Mouse (Mus musculus) heart, embryonic 12.5 days (tissue): ENCODE results near the gene Cd247. TPM values are rescaled to one million over a fixed set of nuclear protein-coding genes. Genes with fewer than 3 reads are reported as not detected.
A peak's percentile ranks its signal among the peaks of the same experiment; 100 is the strongest.

ENCODE experiments used
- ATAC-seq: fragments of 200-750 bp; cut with Nextera tagmentation; 2 replicates; pipeline ENCODE4 v1.8.0; 2017; ENCODE audit warnings: moderate TSS enrichment, moderate library complexity; ENCODE audit not compliant: insufficient number of reproducible peaks, low FRiP score
- H3K27ac ChIP-seq: fragments of 300-500 bp; sonication (generic); 2 replicates; pipeline ENCODE4 v1.5.1; 2016; ENCODE audit warnings: mild to moderate bottlenecking, moderate library complexity; ENCODE audit not compliant: poor library complexity, severe bottlenecking
- H3K27me3 ChIP-seq: fragments of 300-500 bp; sonication (generic); replicated peaks from 2 replicates; pipeline ENCODE4 v1.6.1; 2016; ENCODE audit warnings: mild to moderate bottlenecking, moderate library complexity
- H3K36me3 ChIP-seq: fragments of 300-500 bp; sonication (generic); 2 replicates; pipeline ENCODE4 v1.6.1; 2016; ENCODE audit warnings: mild to moderate bottlenecking, moderate library complexity
- H3K4me1 ChIP-seq: fragments of 300-500 bp; sonication (generic); replicated peaks from 2 replicates; pipeline ENCODE4 v1.6.1; 2016; ENCODE audit warnings: mild to moderate bottlenecking
- H3K4me2 ChIP-seq: fragments of 300-500 bp; sonication (generic); 2 replicates; pipeline ENCODE4 v1.6.1; 2016; ENCODE audit warnings: mild to moderate bottlenecking, moderate library complexity
- H3K4me3 ChIP-seq: fragments of 300-500 bp; sonication (generic); 2 replicates; pipeline ENCODE4 v1.5.1; 2016; ENCODE audit warnings: mild to moderate bottlenecking
- H3K9ac ChIP-seq: fragments of 300-500 bp; sonication (generic); 2 replicates; pipeline ENCODE4 v1.6.1; 2016; ENCODE audit warnings: mild to moderate bottlenecking, moderate library complexity
- H3K9me3 ChIP-seq: fragments of 300-500 bp; sonication (generic); replicated peaks from 2 replicates; pipeline ENCODE4 v1.6.1; 2016; ENCODE audit warnings: mild to moderate bottlenecking, moderate library complexity
- WGBS: fragments of 180-500 bp; shearing (Covaris S2); methylation state at CpG from one replicate; pipeline ENCODE4 v1.1.7; 2016; 5-methylcytosine and 5-hydroxymethylcytosine counted together
- polyA plus RNA-seq: library from polyadenylated mRNA; unstranded; fragments of >200 nt; fragmentation: Nextera tagmentation; extraction: Ambion mirVana; gene quantifications from 2 replicates; pipeline ENCODE4 v1.2.1, GENCODE M21; 2016

The Cd247 gene
- polyA plus RNA-seq, 1 experiment from 2014 or later = 0.38 TPM

GRCm38 (mm10) chr1:165819147-165819546 lies 30.7 kb downstream of the Cd247 start:
- H3K4me3 ChIP-seq = no peak overlapping the region
- H3K27me3 ChIP-seq = peaks cover 11% of the 10 kb centered on the region; the same call in 1 of the 2 replicates
- H3K27ac ChIP-seq = no peak overlapping the region
- no peaks in the 10 kb centered on the region for H3K36me3 ChIP-seq
- 68% methylated on average over 4 of the region's 4 CpGs for WGBS
- no peak overlapping the region for H3K9ac ChIP-seq
- ATAC-seq = no peak
- H3K9me3 ChIP-seq = no peaks in the 10 kb centered on the region
- H3K4me2 ChIP-seq = no peak overlapping the region
- peaks cover 27% of the 10 kb centered on the region for H3K4me1 ChIP-seq

GRCm38 (mm10) chr1:165822031-165822430 lies 33.5 kb downstream of the Cd247 start:
- H3K27ac ChIP-seq = no peak overlapping the region
- peaks cover 20% of the 10 kb centered on the region for H3K4me1 ChIP-seq
- no peaks in the 10 kb centered on the region for H3K36me3 ChIP-seq
- H3K4me2 ChIP-seq = no peak overlapping the region
- H3K9ac ChIP-seq = no peak overlapping the region
- no peak overlapping the region for H3K4me3 ChIP-seq
- 82% methylated on average over 2 of the region's 2 CpGs for WGBS
- H3K9me3 ChIP-seq = no peaks in the 10 kb centered on the region
- ATAC-seq = no peak
- H3K27me3 ChIP-seq = 0 out of 2 replicates have a peak, but pooled peaks cover 2% of the 10 kb centered on the region

- Histone ChIP-seq H3K4me3 (no peak overlapping the region), H3K27ac (no peak overlapping the region), H3K27me3 (peaks cover 6% of the 10 kb centered on the region; the same call in 1 of the 2 replicates), H3K9ac (no peak overlapping the region), H3K4me2 (no peak overlapping the region), H3K36me3 (no peaks in the 10 kb centered on the region), H3K4me1 (no peaks in the 10 kb centered on the region), H3K9me3 (no peaks in the 10 kb centered on the region)
- WGBS = 70% methylated on average over 5 of the region's 5 CpGs
- ATAC-seq = no peak
These were observed 39.7 kb downstream of the Cd247 start for GRCm38 (mm10) chr1:165828173-165828572.

- no peaks in the 10 kb centered on the region for H3K9me3 ChIP-seq
- H3K9ac ChIP-seq = no peak overlapping the region
- peaks cover 7% of the 10 kb centered on the region; the same call in 1 of the 2 replicates for H3K27me3 ChIP-seq
- no peak overlapping the region for H3K4me2 ChIP-seq
- H3K4me3 ChIP-seq = no peak overlapping the region
- WGBS = 82% methylated on average over 6 of the region's 6 CpGs
- ATAC-seq = no peak
- no peaks in the 10 kb centered on the region for H3K4me1 ChIP-seq
- H3K36me3 ChIP-seq = no peaks in the 10 kb centered on the region
- no peak overlapping the region for H3K27ac ChIP-seq
These were observed 40.1 kb downstream of the Cd247 start for GRCm38 (mm10) chr1:165828615-165829014.

GRCm38 (mm10) chr1:165829890-165830289 lies 41.4 kb downstream of the Cd247 start:
- peaks cover 7% of the 10 kb centered on the region; the same call in 1 of the 2 replicates for H3K27me3 ChIP-seq
- WGBS = 81% methylated on average over 5 of the region's 5 CpGs
- H3K4me1 ChIP-seq = no peaks in the 10 kb centered on the region
- no peak overlapping the region for H3K4me3 ChIP-seq
- no peaks in the 10 kb centered on the region for H3K9me3 ChIP-seq
- no peak overlapping the region for H3K4me2 ChIP-seq
- no peak for ATAC-seq
- no peak overlapping the region for H3K9ac ChIP-seq
- no peaks in the 10 kb centered on the region for H3K36me3 ChIP-seq
- no peak overlapping the region for H3K27ac ChIP-seq

GRCm38 (mm10) chr1:165833244-165833643 lies 44.8 kb downstream of the Cd247 start:
- no peaks in the 10 kb centered on the region for H3K9me3 ChIP-seq
- H3K4me3 ChIP-seq = no peak overlapping the region
- no peak overlapping the region for H3K27ac ChIP-seq
- peaks cover 18% of the 10 kb centered on the region for H3K4me1 ChIP-seq
- H3K36me3 ChIP-seq = no peaks in the 10 kb centered on the region
- H3K27me3 ChIP-seq = peaks cover 16% of the 10 kb centered on the region
- no peak for ATAC-seq
- WGBS = 34% methylated on average over 4 of the region's 4 CpGs
- no peak overlapping the region for H3K4me2 ChIP-seq
- no peak overlapping the region for H3K9ac ChIP-seq

- Histone ChIP-seq H3K9ac (no peak overlapping the region), H3K4me1 (peaks cover 18% of the 10 kb centered on the region), H3K36me3 (no peaks in the 10 kb centered on the region), H3K4me2 (peak overlapping the region; percentile 17; the same call in 1 of the 2 replicates), H3K9me3 (no peaks in the 10 kb centered on the region), H3K27ac (no peak overlapping the region), H3K27me3 (peaks cover 19% of the 10 kb centered on the region), H3K4me3 (no peak overlapping the region)
- WGBS = 44% methylated on average over 17 of the region's 17 CpGs
- ATAC-seq = no peak
These were observed 45.6 kb downstream of the Cd247 start for GRCm38 (mm10) chr1:165833910-165834632.

GRCm38 (mm10) chr1:165834633-165834975 lies 46.1 kb downstream of the Cd247 start:
- Histone ChIP-seq H3K4me1 (peaks cover 18% of the 10 kb centered on the region), H3K4me2 (0 out of 2 replicates have a peak overlapping the region, but pooled peaks have one; percentile 17), H3K9me3 (no peaks in the 10 kb centered on the region), H3K27ac (no peak overlapping the region), H3K9ac (no peak overlapping the region), H3K4me3 (no peak overlapping the region), H3K36me3 (no peaks in the 10 kb centered on the region), H3K27me3 (peaks cover 24% of the 10 kb centered on the region)
- ATAC-seq = no peak
- 61% methylated on average over 12 of the region's 12 CpGs for WGBS

- Histone ChIP-seq H3K36me3 (no peaks in the 10 kb centered on the region), H3K4me1 (peaks cover 23% of the 10 kb centered on the region), H3K4me2 (no peak overlapping the region), H3K27me3 (peaks cover 34% of the 10 kb centered on the region), H3K4me3 (no peak overlapping the region), H3K9ac (no peak overlapping the region), H3K9me3 (no peaks in the 10 kb centered on the region), H3K27ac (no peak overlapping the region)
- 10% methylated on average over 6 of the region's 6 CpGs for WGBS
- ATAC-seq = no peak
These were observed 48.0 kb downstream of the Cd247 start for GRCm38 (mm10) chr1:165836461-165836860.

- no peak for ATAC-seq
- WGBS = 30% methylated on average over 8 of the region's 8 CpGs
- H3K9me3 ChIP-seq = no peaks in the 10 kb centered on the region
- H3K27ac ChIP-seq = no peak overlapping the region
- H3K4me3 ChIP-seq = no peak overlapping the region
- peaks cover 42% of the 10 kb centered on the region for H3K27me3 ChIP-seq
- no peaks in the 10 kb centered on the region for H3K36me3 ChIP-seq
- no peak overlapping the region for H3K9ac ChIP-seq
- no peak overlapping the region for H3K4me2 ChIP-seq
- H3K4me1 ChIP-seq = peaks cover 23% of the 10 kb centered on the region
These were observed 49.1 kb downstream of the Cd247 start for GRCm38 (mm10) chr1:165837546-165837945.

- no peak for ATAC-seq
- H3K36me3 ChIP-seq = no peaks in the 10 kb centered on the region
- H3K4me2 ChIP-seq = no peak overlapping the region
- no peak overlapping the region for H3K4me3 ChIP-seq
- H3K27me3 ChIP-seq = peaks cover 50% of the 10 kb centered on the region
- peaks cover 23% of the 10 kb centered on the region for H3K4me1 ChIP-seq
- 72% methylated on average over 4 of the region's 4 CpGs for WGBS
- H3K9ac ChIP-seq = no peak overlapping the region
- no peak overlapping the region for H3K27ac ChIP-seq
- no peaks in the 10 kb centered on the region for H3K9me3 ChIP-seq
These were observed 50.7 kb downstream of the Cd247 start for GRCm38 (mm10) chr1:165839201-165839600.
